Mouse (Mus musculus) T-cell, adult 2 months (primary cell): Measurements from ENCODE around the gene Gse1.
A peak's percentile ranks its signal among the peaks of the same experiment; 100 is the strongest.

ENCODE experiments used
- DNase-seq: peaks from one replicate; pipeline ENCODE4 v3.0.0; 2022; ENCODE audit warnings: low spot score

Gene Gse1

GRCm38 (mm10) chr8:120556198-120556892 lies 328.1 kb downstream of the Gse1 start:
- no peak for DNase-seq

- no peak for DNase-seq
Observed at GRCm38 (mm10) chr8:120557170-120557965, 329.1 kb downstream of the Gse1 start.

GRCm38 (mm10) chr8:120558162-120558561 lies 329.9 kb downstream of the Gse1 start:
- DNase-seq, result no peak

- DNase-seq, result no peak
Observed at GRCm38 (mm10) chr8:120559654-120560053, 331.4 kb downstream of the Gse1 start.

- no peak for DNase-seq
Observed at GRCm38 (mm10) chr8:120560535-120560934, 332.3 kb downstream of the Gse1 start.

GRCm38 (mm10) chr8:120561539-120562435 lies 333.5 kb downstream of the Gse1 start:
- no peak for DNase-seq

GRCm38 (mm10) chr8:120562680-120563347 lies 334.6 kb downstream of the Gse1 start:
- no peak for DNase-seq

- DNase-seq, result no peak
Observed at GRCm38 (mm10) chr8:120563348-120563724, 335.1 kb downstream of the Gse1 start.

GRCm38 (mm10) chr8:120563851-120564837 lies 335.9 kb downstream of the Gse1 start:
- DNase-seq, result peak; percentile 15

- no peak for DNase-seq
Observed at GRCm38 (mm10) chr8:120565151-120565711, 337.0 kb downstream of the Gse1 start.

- DNase-seq, result no peak
Observed at GRCm38 (mm10) chr8:120566681-120567080, 338.4 kb downstream of the Gse1 start.

GRCm38 (mm10) chr8:120567731-120568130 lies 339.5 kb downstream of the Gse1 start:
- no peak for DNase-seq

- DNase-seq, result no peak
Observed at GRCm38 (mm10) chr8:120568164-120568798, 340.0 kb downstream of the Gse1 start.

- no peak for DNase-seq
Observed at GRCm38 (mm10) chr8:120569123-120569522, 340.9 kb downstream of the Gse1 start.

- peak; percentile 58 for DNase-seq
Observed at GRCm38 (mm10) chr8:120569939-120570715, 341.9 kb downstream of the Gse1 start.

- DNase-seq, result no peak
Observed at GRCm38 (mm10) chr8:120571561-120571960, 343.3 kb downstream of the Gse1 start.

- DNase-seq, result no peak
Observed at GRCm38 (mm10) chr8:120572534-120572933, 344.3 kb downstream of the Gse1 start.

GRCm38 (mm10) chr8:120573866-120574265 lies 345.6 kb downstream of the Gse1 start:
- no peak for DNase-seq

- no peak for DNase-seq
Observed at GRCm38 (mm10) chr8:120574941-120575340, 346.7 kb downstream of the Gse1 start.
